Mouse (Mus musculus): ENCODE results near the gene Atg2b.
A peak's percentile ranks its signal among the peaks of the same experiment; 100 is the strongest.

Gene Atg2b

GRCm38 (mm10) chr12:105685001-105685691 is at the start of gene Atg2b:
TSS of gene Atg2b (minus strand) at chr12:105685211.
- peak; percentile 98 for DNase-seq

DNA sequence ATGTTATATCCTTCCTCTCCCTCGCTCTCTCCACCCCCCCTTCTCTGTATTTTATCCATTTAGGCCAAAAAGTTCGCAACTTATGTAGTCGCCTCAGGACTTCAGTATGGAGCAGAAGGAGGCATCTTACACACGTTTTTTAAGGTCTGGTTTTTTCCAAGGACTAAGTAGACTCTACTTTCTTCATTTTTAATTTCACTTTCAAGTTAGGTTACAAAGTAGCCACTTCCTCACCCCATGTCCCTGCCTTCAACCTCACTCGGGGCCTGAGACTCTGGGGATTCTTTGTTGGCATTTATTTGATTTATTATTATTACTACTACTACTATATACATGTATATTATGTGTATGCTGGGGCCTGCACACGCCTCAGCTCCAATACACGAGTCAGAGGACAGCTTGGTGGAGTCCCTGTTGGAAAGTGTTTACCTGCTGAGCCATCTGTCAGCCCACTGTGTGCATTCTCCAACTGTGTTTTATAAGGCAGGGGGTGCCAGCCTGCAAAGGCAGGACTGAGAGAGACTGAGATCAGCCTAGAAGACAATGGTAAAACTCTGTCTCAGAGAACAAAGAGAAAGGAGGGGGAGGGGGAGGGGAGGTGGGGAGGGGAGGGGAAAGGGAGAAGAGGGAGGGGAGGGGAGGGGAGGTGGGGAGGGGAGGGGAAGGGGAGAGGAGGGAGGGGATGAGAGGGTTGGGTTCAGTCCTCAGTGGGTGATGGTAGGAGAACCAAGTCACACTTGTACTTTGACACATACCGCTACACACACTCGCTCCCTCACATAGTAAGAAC is 48.6 kb upstream of the Atg2b start:
- no peak for DNase-seq

DNA sequence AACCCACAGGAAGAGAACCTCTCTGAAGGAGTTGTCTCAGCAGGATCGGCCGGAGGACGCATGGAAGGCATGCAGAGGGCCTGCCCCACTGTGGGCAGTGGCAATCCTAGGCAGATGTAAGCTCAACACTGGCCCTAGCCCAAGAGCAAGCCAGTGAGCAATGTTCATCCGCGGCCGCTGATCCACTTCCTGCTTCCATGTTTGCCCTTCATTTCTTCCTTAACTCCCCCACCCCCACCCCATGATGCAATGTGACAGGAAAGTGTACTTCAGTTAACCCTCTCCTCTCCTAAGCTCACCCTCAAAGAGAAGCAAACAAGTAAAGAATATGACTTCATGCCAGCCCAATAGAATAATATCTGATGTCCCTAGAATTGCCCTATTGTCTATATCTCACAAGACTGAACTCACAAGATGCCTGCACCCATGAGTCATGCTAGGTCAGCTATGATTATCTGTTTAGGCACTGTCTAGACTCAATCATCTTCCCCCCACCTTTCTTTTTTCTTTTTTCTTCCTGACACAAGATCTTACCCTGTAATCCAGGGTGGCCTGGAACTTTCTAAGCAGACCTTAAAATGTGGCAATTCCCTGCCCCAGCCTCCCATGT is 45.9 kb upstream of the Atg2b start:
- DNase-seq = no peak

GRCm38 (mm10) chr12:105727964-105728363 is 43.0 kb upstream of the Atg2b start:
- peak; percentile 19 to 42 for DNase-seq

DNA sequence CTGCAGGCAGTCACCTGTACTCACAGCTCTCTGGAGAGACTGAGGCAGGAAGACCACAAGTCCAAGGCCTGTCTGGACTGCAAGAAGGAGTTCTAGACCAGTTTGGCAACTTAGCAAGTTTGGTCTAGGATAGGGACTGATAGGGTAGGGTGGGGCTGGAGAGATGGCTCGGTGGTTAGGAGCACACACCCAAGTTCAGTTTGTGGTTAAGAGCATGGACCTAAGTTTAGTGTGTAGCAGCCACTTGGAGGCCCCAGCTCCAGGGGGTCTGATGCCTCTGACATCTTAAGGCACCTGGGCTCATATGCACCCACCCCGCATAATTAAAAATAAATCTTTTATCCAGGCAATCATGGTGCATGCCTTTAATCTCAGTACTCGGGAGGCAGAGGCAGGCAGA is 42.3 kb upstream of the Atg2b start:
- no peak for DNase-seq

GRCm38 (mm10) chr12:105725736-105726135 is 40.7 kb upstream of the Atg2b start:
- DNase-seq = no peak

DNA sequence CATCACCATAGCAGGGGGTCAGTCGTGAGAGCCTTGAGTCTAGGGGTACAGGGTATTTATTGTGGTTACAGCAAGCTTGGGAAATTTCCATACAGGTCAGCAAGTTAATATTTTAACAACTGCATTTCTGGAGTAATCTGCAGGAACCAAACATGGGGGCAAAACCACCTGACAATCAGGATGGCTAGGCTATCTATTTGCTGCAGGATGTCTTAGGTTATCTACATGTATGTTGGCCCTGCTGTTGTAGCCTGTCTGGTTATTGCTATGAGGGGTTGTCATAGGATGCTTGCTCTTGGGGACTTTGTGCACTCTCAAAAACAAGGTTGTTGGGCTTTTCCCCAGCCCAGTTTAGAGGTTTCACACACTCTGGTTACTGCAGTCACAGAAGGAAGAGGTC is 39.6 kb upstream of the Atg2b start:
- no peak for DNase-seq

- DNase-seq = peak; percentile 13 to 35
These were observed 37.6 kb upstream of the Atg2b start for GRCm38 (mm10) chr12:105722657-105723056.

DNA sequence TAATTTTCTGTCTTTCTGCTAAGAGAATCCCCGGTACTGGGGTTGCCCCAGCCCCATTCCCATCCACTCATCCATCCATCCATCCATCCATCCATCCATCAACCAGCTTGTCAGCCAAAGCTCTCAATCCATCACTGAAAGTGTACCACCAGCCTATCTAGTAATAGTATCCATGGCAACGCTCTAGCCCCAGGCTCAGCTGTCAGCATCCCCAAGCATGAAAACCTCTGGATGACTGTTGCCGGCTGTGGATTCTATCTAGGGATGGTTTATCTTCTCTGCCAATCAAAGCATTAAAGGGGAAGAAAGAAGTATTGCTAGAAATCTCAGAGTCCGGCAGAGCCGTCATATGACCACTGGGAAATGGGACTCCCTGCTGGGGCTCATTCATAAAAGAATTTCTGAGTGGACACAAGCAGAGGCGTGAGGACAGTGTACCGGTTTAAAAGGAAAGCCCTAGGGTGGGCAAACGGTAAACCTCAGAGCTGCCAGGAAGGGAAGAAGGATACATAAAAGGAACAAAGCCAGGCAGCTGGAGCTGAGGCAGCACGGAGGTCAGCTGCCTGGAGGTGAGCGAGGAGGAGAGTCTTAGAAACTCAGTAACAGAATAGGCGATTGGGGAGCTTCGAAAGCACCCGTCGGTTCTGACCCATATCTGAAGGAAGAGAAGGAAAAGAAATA is 36.6 kb upstream of the Atg2b start:
- DNase-seq = no peak

DNA sequence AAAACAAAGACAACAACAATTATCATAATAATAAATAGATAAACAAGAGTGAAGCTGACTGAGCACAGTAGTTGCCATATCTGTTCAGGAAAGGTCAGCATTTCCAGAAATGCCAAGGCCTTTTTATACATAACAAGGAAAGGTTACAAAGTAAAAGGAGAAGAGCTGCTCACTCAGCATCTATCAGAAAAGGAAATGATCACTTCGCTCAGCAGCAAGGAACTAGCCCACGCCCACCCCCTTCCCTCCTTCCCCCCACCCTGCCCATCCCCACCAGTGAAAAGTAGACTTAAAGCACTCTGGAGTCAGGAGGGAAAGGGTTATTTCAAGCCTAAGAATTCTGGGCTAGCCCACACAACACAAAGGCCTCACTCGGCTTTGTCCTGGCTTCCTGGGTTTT is 35.2 kb upstream of the Atg2b start:
- DNase-seq = no peak

GRCm38 (mm10) chr12:105718616-105719015 is 33.6 kb upstream of the Atg2b start:
- DNase-seq = peak; percentile 57 to 65

DNA sequence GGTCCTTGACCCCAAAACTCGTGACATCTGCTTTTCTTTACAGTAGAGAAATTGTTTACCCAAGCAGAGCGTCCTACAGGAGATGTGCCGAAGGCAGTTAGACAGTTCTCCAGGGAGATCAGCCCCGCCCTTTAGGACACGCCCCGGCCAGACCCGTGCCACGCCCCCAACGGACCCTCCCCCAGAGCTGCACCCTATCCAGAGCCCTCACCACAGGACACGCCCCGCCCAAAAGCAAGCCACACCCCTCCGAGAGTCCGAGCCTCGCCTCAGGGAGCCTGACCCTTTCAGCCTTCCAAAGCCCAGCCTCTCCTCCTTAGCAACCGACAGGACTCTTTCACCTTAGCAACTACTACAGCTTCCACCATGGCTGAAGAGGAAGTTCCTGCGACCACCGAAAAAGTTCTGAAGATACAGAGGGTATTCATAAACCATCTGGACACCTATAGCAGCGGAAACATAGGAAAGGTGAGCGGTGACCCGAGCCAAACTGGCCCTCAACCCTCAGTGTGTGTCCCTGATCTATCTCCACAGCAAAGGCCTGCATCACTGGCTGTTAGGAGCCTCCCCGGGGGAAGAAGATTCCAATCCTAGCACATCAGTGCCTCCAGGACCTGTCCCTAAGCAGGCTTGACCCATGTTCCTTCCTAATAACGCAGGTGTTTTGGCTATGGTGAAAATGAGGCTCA is 20.9 kb upstream of the Atg2b start, which contains the start of gene Ak7:
Ak7 (plus strand) TSS at position 178 of the 689 bp plus-strand sequence.
- DNase-seq = peak in 1 of 2 experiments; percentile 26

DNA sequence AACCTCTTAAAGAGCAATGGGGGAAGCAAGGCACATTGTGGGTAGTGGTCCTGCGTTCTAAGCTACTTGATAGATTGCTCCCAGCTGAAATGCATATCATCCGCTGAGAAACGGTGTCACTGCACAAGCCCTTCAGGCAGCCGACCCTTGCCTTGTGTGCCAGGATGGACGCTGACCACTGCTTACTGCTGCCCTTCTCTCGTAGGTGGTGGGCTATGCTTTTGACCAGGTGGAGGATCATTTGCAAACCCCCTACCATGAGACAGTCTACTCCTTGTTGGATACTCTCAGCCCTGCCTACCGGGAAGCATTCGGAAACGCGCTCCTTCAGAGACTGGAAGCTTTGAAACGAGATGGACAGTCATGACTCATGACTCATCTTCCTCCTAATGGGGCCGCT is 15.4 kb upstream of the Atg2b start:
- no peak for DNase-seq

DNA sequence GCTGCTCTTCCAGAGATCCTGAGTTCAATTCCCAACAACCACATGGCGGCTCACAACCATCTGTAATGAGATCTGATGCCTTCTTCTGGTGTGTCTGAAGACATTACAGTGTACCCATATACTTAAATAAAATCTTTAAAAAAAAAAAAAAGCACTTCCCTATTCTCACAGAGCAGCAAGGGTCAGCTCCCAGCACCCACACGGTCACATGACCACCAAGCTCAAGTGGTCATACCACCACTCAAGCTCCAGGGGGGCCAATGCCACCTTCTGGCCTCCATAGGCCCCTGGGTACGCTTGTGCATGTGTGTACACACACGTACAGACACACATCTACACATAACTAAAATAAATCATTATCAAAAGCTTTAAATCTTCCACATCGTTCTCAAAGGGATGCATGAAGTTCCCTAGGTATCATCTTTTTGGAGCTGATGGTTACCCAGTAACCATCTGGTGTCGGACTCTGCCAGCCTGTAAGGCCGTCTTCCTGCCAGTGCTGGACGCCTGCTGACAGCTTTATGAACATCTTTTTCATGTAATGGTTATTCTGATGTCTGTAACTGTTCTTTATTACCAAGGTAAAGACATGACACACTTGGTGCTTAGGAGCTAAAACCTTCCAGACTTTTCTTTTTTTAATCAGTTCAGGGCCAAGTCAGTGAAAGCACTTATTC is 12.2 kb upstream of the Atg2b start:
- DNase-seq = peak; percentile 37 to 54

DNA sequence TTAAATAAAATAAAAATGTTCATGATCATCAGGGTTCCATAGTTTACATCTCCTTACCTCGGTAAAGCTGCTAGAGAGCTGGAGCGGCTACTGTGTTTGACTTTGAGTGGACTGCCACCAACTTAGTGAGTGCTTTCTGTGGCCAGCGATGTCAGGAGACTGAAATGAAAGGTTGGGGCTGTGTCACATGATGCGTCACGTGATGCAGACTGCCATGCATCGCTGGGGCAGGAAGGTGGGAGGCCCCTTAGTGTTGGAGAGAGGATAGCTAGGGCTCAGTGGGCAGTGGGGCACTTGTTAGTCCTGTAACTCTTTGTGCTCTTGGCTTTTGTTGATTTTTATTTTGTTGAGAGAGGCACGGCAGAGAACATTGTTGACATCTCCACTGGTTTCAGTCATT is 10.8 kb upstream of the Atg2b start:
- no peak for DNase-seq

GRCm38 (mm10) chr12:105694021-105694420 is 9.0 kb upstream of the Atg2b start:
- no peak for DNase-seq

DNA sequence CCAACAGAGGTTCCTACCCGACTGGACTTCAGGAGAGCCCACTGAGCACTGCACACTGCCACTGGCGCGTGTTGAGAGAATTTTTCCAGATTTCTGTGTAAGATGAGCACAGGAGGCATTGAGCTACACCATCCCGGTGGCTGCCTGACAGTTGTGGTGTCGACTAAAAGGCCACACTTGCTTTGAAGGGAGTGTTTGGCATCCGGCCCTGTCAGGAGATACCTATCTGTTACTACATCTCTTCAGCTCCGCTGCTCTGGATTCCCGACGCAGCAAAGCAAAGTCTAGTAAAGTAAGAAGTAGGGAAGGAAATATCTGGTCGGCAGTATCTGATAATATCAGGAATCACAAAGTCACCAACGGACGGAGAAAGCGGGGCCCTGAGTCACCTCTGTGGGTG is 4.4 kb upstream of the Atg2b start:
- no peak for DNase-seq

- DNase-seq = no peak
These were observed 3.5 kb upstream of the Atg2b start for GRCm38 (mm10) chr12:105688546-105688945.

- no peak for DNase-seq
These were observed 2.4 kb upstream of the Atg2b start for GRCm38 (mm10) chr12:105687416-105687815.

- no peak for DNase-seq
These were observed 1.8 kb upstream of the Atg2b start for GRCm38 (mm10) chr12:105686791-105687190.

- peak; percentile 18 to 35 for DNase-seq
These were observed 794 bp downstream of the Atg2b start, which contains the start of gene Gskip for GRCm38 (mm10) chr12:105683933-105684901. TSS of gene Gskip (plus strand) at chr12:105684829.

Measured in cerebellum, adult 18-20 months (tissue).